Mouse (Mus musculus) midbrain, postnatal 0 days (tissue): Measurements from ENCODE around the gene Tpp1. TPM values are rescaled to one million over a fixed set of nuclear protein-coding genes. Genes with fewer than 3 reads are reported as not detected.

Experiments
- ATAC-seq: fragments of 200-750 bp; cut with Nextera tagmentation; 2 replicates; pipeline ENCODE4 v1.8.0; 2017; ENCODE audit warnings: moderate number of reproducible peaks, mild to moderate bottlenecking, moderate TSS enrichment, moderate library complexity; ENCODE audit not compliant: low FRiP score
- DNase-seq: peaks from one replicate; pipeline ENCODE4 v3.0.0-alpha.2; 2015; ENCODE audit warnings: low spot score
- H3K27ac ChIP-seq: fragments of 300-500 bp; sonication (generic); 2 replicates; pipeline ENCODE4 v1.5.1; 2014; ENCODE audit warnings: low read depth, mild to moderate bottlenecking, low read length, mixed read lengths
- H3K27me3 ChIP-seq: fragments of 300-500 bp; sonication (generic); 2 replicates; pipeline ENCODE4 v1.6.1; 2014; ENCODE audit warnings: low read length, control low read depth, mixed read lengths; ENCODE audit not compliant: insufficient read depth
- H3K36me3 ChIP-seq: fragments of 300-500 bp; sonication (generic); 2 replicates; pipeline ENCODE4 v1.6.1; 2014; ENCODE audit warnings: low read length, control low read depth, mixed read lengths; ENCODE audit not compliant: insufficient read depth
- H3K4me1 ChIP-seq: fragments of 300-500 bp; sonication (generic); 2 replicates; pipeline ENCODE4 v1.6.1; 2014; ENCODE audit warnings: mild to moderate bottlenecking, control low read depth, antibody characterized with exemption, low read length, mixed read lengths; ENCODE audit not compliant: insufficient read depth
- H3K4me2 ChIP-seq: fragments of 300-500 bp; sonication (generic); 2 replicates; pipeline ENCODE4 v1.6.1; 2014; ENCODE audit warnings: low read depth, mild to moderate bottlenecking, low read length, mixed read lengths; ENCODE audit not compliant: poor library complexity, severe bottlenecking
- H3K4me3 ChIP-seq: fragments of 300-500 bp; sonication (generic); 2 replicates; pipeline ENCODE4 v1.5.1; 2014; ENCODE audit warnings: low read depth, mild to moderate bottlenecking, low read length, moderate library complexity
- H3K9ac ChIP-seq: fragments of 300-500 bp; sonication (generic); replicated peaks from 2 replicates; pipeline ENCODE4 v1.6.1; 2014; ENCODE audit warnings: mild to moderate bottlenecking, low read length, moderate library complexity, mixed read lengths; ENCODE audit not compliant: poor library complexity, severe bottlenecking
- H3K9me3 ChIP-seq: fragments of 300-500 bp; sonication (generic); 2 replicates; pipeline ENCODE4 v1.6.1; 2016; ENCODE audit warnings: low read length, control low read depth
- CTCF ChIP-seq: IDR thresholded peaks from 2 replicates; pipeline ENCODE4 v1.5.1; 2016; ENCODE audit warnings: antibody characterized with exemption, mild to moderate bottlenecking
- WGBS: fragments of 180-500 bp; shearing (Covaris S2); extraction: QIAGEN DNeasy Blood & Tissue Kit; methylation state at CpG from one replicate; pipeline ENCODE4 v1.1.7; 2014; 5-methylcytosine and 5-hydroxymethylcytosine counted together
- polyA plus RNA-seq: library from polyadenylated mRNA; unstranded; fragments of >200 nt; fragmentation: Nextera tagmentation; extraction: Ambion mirVana; gene quantifications from 2 replicates; pipeline ENCODE4 v1.2.1, GENCODE M21; 2015
- total RNA-seq: library from RNA; depleted of rRNA; stranded (reverse); fragments of >200 nt; gene quantifications from 2 replicates; pipeline ENCODE4 v1.2.3, GENCODE M21; 2014

Gene Tpp1
- total and polyA plus RNA-seq, 2 experiments from 2014 or later = 42.2 to 66.8 TPM

DNA sequence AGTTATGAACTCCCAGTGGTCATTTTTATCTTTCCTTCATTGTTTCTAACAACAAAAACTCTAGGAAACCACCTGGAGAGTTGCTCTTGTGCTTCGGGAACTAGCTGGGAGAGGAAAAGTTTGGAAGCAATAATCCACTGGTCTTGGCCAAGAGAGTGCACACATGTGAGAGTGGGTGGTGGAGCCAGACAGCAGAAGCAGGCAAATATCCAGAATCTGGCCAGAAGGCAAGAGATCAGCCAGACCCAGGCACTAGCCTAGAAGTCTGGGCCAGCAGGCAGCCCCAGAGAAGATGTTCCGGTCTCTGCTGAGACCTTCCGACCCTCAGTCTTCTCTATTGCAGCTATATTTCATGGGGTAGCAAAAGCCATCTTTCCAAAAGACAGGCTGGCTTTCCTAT, 17.9 kb upstream of the Tpp1 start:
- no peak for ATAC-seq
- H3K4me1 ChIP-seq = 0 out of 2 replicates have a peak, but pooled peaks cover 7% of the 10 kb centered on the region
- H3K36me3 ChIP-seq = peaks cover 58% of the 10 kb centered on the region
- 81% methylated on average over 3 of the region's 3 CpGs for WGBS
- TF ChIP-seq CTCF = no peak
- H3K4me2 ChIP-seq = no peak overlapping the region
- no peak for DNase-seq
- no peak overlapping the region for H3K4me3 ChIP-seq
- H3K9ac ChIP-seq = no peak overlapping the region
- H3K27me3 ChIP-seq = no peaks in the 10 kb centered on the region
- H3K9me3 ChIP-seq = no peaks in the 10 kb centered on the region
- no peak overlapping the region for H3K27ac ChIP-seq

DNA sequence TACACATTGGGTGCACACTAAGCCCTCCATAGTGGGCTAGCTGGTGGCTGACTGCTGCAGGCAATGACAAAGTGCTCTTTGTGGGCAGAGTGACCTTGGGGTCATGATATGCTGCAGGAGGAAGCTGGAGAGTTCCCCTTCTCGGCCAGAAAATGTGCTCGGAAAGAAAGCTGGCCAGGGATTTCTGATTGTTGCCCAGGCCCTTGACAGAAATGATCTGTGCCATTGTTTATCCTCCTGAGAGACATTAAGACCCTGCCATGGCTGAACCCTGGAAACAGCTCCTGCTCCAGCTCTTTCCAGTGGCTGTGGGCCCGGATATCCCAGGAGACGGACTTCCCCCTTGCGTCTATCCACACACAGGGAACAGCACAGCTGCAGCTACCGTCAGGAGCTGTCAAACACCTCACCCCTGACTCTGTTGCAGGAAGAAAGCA, 15.7 kb upstream of the Tpp1 start:
- H3K4me2 ChIP-seq = no peak overlapping the region
- H3K4me1 ChIP-seq = 0 out of 2 replicates have a peak, but pooled peaks cover 7% of the 10 kb centered on the region
- DNase-seq = peak; percentile 70
- H3K27ac ChIP-seq = peak overlapping the region; percentile 38
- H3K36me3 ChIP-seq = peaks cover 74% of the 10 kb centered on the region
- peak; percentile 57 for ATAC-seq
- no peak overlapping the region for H3K4me3 ChIP-seq
- TF ChIP-seq CTCF = no peak
- H3K27me3 ChIP-seq = no peaks in the 10 kb centered on the region
- no peak overlapping the region for H3K9ac ChIP-seq
- 13% methylated on average over 6 of the region's 6 CpGs for WGBS
- H3K9me3 ChIP-seq = no peaks in the 10 kb centered on the region

DNA sequence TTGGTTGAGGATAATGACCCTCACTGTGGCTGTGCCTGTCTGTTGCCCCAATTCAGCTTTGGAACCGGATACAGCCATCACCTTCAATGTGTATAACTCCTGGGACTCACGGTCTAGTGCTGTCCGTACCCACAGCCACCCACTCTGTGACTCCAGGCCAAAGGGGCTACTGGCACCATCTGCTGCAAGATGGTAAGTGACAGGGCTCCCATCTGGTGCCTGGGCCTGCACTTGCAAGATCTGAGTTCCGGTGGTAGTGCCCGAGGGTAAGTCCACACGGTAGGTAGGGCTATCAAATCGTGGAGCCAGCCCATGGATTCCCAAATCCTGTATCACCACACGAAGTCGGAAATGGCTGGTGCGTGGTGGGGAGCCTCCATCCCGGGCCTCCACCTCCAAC, 12.3 kb upstream of the Tpp1 start:
- DNase-seq (no peak), ATAC-seq (no peak)
- Histone ChIP-seq H3K27me3 (no peaks in the 10 kb centered on the region), H3K27ac (no peak overlapping the region), H3K9me3 (no peaks in the 10 kb centered on the region), H3K4me2 (no peak overlapping the region), H3K36me3 (peaks cover 68% of the 10 kb centered on the region), H3K4me3 (no peak overlapping the region), H3K4me1 (0 out of 2 replicates have a peak, but pooled peaks cover 3% of the 10 kb centered on the region), H3K9ac (no peak overlapping the region)
- WGBS = 85% methylated on average over 11 of the region's 11 CpGs
- TF ChIP-seq CTCF = no peak

DNA sequence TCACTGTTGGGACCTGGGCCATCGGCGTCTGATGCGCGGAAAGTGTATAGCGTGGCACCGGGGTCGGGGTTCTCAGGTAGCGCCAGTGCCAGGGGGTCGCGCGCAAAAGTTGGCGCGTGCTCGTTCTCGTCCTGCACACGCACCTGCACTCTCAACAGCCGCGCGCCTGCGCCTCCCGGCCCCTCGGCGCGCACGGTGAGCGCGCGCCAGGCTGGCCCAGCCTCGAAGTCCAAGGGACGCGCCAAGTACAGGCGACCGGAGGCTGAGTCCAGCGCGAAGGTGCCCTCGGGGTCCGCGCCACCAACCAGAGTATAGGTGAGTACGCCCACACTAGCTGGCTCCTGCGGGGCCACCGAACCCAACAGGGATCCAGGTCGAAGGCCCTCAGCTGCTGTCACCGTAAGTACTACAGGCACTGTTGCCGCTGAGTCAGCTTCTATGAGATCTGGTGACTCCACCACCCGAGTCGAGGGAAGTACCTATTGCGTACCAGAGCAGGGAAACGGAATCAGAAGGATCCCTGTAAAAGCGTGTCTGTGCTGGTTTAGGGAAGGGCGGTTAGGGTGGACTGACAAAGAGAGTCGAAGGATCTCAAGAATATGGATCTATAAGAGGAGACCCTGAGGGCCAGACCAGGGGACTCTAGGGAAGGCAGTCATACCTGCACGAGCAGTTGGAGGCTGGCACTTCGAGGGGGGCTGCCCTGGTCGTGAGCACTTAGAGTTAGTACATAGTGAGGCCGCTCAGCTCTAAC, 10.7 kb upstream of the Tpp1 start:
- Histone ChIP-seq H3K4me2 (no peak overlapping the region), H3K4me3 (no peak overlapping the region), H3K4me1 (no peaks in the 10 kb centered on the region), H3K27me3 (no peaks in the 10 kb centered on the region), H3K9ac (no peak overlapping the region), H3K9me3 (no peaks in the 10 kb centered on the region), H3K36me3 (peaks cover 84% of the 10 kb centered on the region), H3K27ac (0 out of 2 replicates have a peak overlapping the region, but pooled peaks have one; percentile 18)
- TF ChIP-seq CTCF = no peak
- DNase-seq (no peak), ATAC-seq (peak; percentile 14)
- WGBS = 36% methylated on average over 55 of the region's 55 CpGs

DNA sequence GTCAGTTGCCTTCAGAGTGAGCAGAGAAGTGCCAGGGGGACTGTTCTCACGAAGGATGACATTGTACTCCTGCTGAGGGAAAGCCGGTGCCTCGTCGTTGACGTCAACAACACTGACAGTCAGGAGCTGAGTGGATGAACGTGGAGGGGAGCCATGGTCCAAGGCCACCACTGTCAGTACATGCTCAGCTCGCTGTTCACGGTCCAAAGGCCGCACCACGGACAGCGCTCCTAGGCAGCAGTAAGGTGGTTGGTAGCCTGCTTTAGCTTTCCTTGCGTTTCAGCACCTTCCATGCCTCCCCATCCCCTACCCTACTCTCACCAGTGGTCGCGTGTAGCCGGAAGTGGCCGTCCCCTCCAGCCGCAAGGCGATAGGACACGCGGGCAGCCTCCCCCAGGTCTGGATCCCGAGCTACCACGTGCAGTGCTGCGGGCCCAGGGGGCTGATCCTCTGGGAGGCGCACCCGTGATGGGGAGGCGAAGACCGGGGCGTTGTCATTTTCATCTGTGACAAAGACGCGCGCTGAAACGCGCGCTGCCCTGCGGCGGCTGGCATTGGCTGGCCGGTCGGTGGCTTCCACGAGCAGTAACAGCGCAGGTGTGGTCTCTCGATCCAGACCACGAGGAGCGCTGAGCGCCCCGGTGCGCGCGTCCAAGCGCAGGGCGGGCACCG, 9.9 kb upstream of the Tpp1 start:
- Histone ChIP-seq H3K4me2 (no peak overlapping the region), H3K36me3 (peaks cover 87% of the 10 kb centered on the region), H3K27me3 (no peaks in the 10 kb centered on the region), H3K9me3 (no peaks in the 10 kb centered on the region), H3K4me1 (no peaks in the 10 kb centered on the region), H3K27ac (peak overlapping the region; percentile 18; the same call in 1 of the 2 replicates), H3K4me3 (no peak overlapping the region), H3K9ac (no peak overlapping the region)
- ATAC-seq = 0 out of 2 replicates have a peak, but pooled peaks have one; percentile 14
- TF ChIP-seq CTCF = no peak
- DNase-seq = no peak
- WGBS = 28% methylated on average over 49 of the region's 51 CpGs

DNA sequence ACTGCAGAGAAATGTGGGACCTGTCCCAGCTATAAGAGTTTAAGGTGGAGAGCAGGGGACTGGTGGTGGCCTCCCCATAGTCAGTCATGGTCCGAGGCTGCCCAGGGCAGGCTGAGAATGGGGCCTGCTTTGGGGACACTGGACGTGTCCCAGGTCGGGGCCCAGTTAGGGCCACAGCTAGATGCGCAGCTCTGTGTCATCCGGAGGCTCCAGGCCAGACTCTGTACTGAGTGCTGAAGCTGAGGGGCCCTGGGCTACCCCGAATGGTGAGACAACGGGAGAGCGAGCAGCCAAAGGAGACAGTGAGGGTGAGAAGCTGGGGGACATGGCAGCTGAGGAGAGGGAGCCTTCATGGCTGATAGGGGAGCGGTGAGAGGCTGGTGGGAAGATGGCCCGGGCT, 1.2 kb upstream of the Tpp1 start:
- ATAC-seq (0 out of 2 replicates have a peak, but pooled peaks have one; percentile 1), DNase-seq (no peak)
- no peak for TF ChIP-seq CTCF
- H3K27me3 ChIP-seq = no peaks in the 10 kb centered on the region
- peaks cover 4% of the 10 kb centered on the region; the same call in 1 of the 2 replicates for H3K4me1 ChIP-seq
- no peak overlapping the region for H3K9ac ChIP-seq
- H3K9me3 ChIP-seq = no peaks in the 10 kb centered on the region
- no peak overlapping the region for H3K27ac ChIP-seq
- H3K36me3 ChIP-seq = peaks cover 60% of the 10 kb centered on the region
- H3K4me2 ChIP-seq = no peak overlapping the region
- no peak overlapping the region for H3K4me3 ChIP-seq
- WGBS = 91% methylated on average over 10 of the region's 10 CpGs
